In genomic region chr9:83413046-83413445, GRCm38 (mm10) we compare ENCODE assay signal across 10 mouse cellular contexts. TPM values are rescaled to one million over a fixed set of nuclear protein-coding genes. Genes with fewer than 3 reads are reported as not detected.
DNase-seq lines count a peak whose midpoint lies in the region; ATAC-seq and TF ChIP-seq lines count a peak whose summit lies in the region.
"Had no signal": no experiment of that assay in that cellular context is flagged by ENCODE, and none has a peak within 500 bp of the region (broad histone marks: within the 10 kb centered on the region; RNA-seq: fewer than 3 reads in every experiment).

No protein-coding gene starts in this region.

- H3K27ac ChIP-seq in kidney, postnatal 0 days: no peak overlapping the region
- no peak overlapping the region for H3K27ac ChIP-seq in CH12.LX (ENCODE audit: insufficient read depth, low read depth)
- no peak overlapping the region for H3K27ac ChIP-seq in cortical plate, adult 2 months (ENCODE audit: insufficient read depth, low read length)
- H3K27ac ChIP-seq in hindbrain, embryonic 14.5 days: no peak overlapping the region
- H3K27ac ChIP-seq: embryonic facial prominence, embryonic 13.5 days had no signal

- peak; percentile 61 for TF ChIP-seq CTCF in kidney, postnatal 0 days (IDR thresholded peaks at IDR 0.05; ENCODE audit: low read depth)
- TF ChIP-seq CTCF in CH12.LX (conservative IDR thresholded peaks at IDR 0.05 in 1 of 2, IDR thresholded peaks at IDR 0.05 in 1 of 2; ENCODE audit: low read depth in 2 of 2, low read length in 2 of 2): peak in 1 of 2 experiments; percentile 69; a peak in 3 of 4 replicates
- peak; percentile 38; the same call in 1 of the 2 replicates for TF ChIP-seq CTCF in cortical plate, adult 2 months (IDR thresholded peaks at IDR 0.05; ENCODE audit: extremely low read depth, insufficient read depth, low read length)

- no peaks in the 10 kb centered on the region for H3K9me3 ChIP-seq in kidney, postnatal 0 days (replicated peaks; ENCODE audit: low read length)
- no peaks in the 10 kb centered on the region for H3K9me3 ChIP-seq in CH12.LX (replicated peaks; ENCODE audit: low read length)
- peaks cover 10% of the 10 kb centered on the region for H3K9me3 ChIP-seq in hindbrain, embryonic 14.5 days (ENCODE audit: control insufficient read depth, low read length)

- no peak for ATAC-seq in CD4-positive, CD25-positive, alpha-beta regulatory T cell, adult 4 months
- no peak for ATAC-seq in kidney, postnatal 0 days (replicated peaks; ENCODE audit: low FRiP score, low read depth)
- no peak for ATAC-seq in hindbrain, embryonic 14.5 days (ENCODE audit: low FRiP score)
- ATAC-seq: midbrain, embryonic 16.5 days had no signal

- no peaks in the 10 kb centered on the region for H3K4me1 ChIP-seq in kidney, postnatal 0 days (replicated peaks; ENCODE audit: insufficient read depth, low read length)
- H3K4me1 ChIP-seq in CH12.LX (ENCODE audit: control insufficient read depth in 1 of 2, insufficient read depth in 2 of 2): no peaks in the 10 kb centered on the region
- no peaks in the 10 kb centered on the region for H3K4me1 ChIP-seq in cortical plate, adult 2 months (ENCODE audit: control insufficient read depth, insufficient read depth, low read length)
- H3K4me1 ChIP-seq in hindbrain, embryonic 14.5 days (replicated peaks; ENCODE audit: control insufficient read depth, insufficient read depth, low read length): no peaks in the 10 kb centered on the region

- 78% methylated on average over 10 of the region's 10 CpGs for WGBS in kidney, postnatal 0 days
- 78% methylated on average over 10 of the region's 10 CpGs for WGBS in hindbrain, embryonic 14.5 days

- H3K79me2 ChIP-seq in CH12.LX (replicated peaks; ENCODE audit: control insufficient read depth, extremely low read depth, insufficient read depth, poor library complexity, severe bottlenecking): no peaks in the 10 kb centered on the region

- H3K4me2 ChIP-seq in kidney, postnatal 0 days (ENCODE audit: low read length): no peak overlapping the region
- no peak overlapping the region for H3K4me2 ChIP-seq in CH12.LX (ENCODE audit: insufficient read depth, low read depth, poor library complexity, severe bottlenecking)
- no peak overlapping the region for H3K4me2 ChIP-seq in hindbrain, embryonic 14.5 days (replicated peaks)
- H3K4me2 ChIP-seq: embryonic facial prominence, embryonic 13.5 days had no signal

- no peaks in the 10 kb centered on the region for H3K36me3 ChIP-seq in kidney, postnatal 0 days (ENCODE audit: insufficient read depth, low read length)
- H3K36me3 ChIP-seq in CH12.LX (replicated peaks in 1 of 2; ENCODE audit: control insufficient read depth in 1 of 2, insufficient read depth in 1 of 2, low read length in 1 of 2): peaks cover 0 to 29% of the 10 kb centered on the region in 2 experiments
- H3K36me3 ChIP-seq in hindbrain, embryonic 14.5 days (replicated peaks; ENCODE audit: control insufficient read depth, insufficient read depth): peaks cover 9% of the 10 kb centered on the region

- no peak overlapping the region for H3K9ac ChIP-seq in kidney, postnatal 0 days (ENCODE audit: low read depth, low read length)
- H3K9ac ChIP-seq in CH12.LX (ENCODE audit: insufficient read depth, low read depth): no peak overlapping the region
- H3K9ac ChIP-seq in hindbrain, embryonic 14.5 days: no peak overlapping the region
- H3K9ac ChIP-seq: embryonic facial prominence, embryonic 13.5 days had no signal

- TF ChIP-seq POLR2A in CH12.LX (IDR thresholded peaks at IDR 0.05; ENCODE audit: low read depth, low read length): no peak
- TF ChIP-seq POLR2A in cortical plate, adult 2 months (IDR thresholded peaks at IDR 0.05; ENCODE audit: extremely low read depth, insufficient read depth, low read length): no peak

- peak; percentile 26 for DNase-seq in CD4-positive, CD25-positive, alpha-beta regulatory T cell, adult 2 months (ENCODE audit: low read depth, low spot score)
- DNase-seq in kidney, postnatal 0 days (ENCODE audit: low spot score): peak; percentile 21
- DNase-seq in kidney, adult 11 months: no peak
- peak; percentile 37 for DNase-seq in CH12.LX (ENCODE audit: extremely low read depth)
- no peak for DNase-seq in frontal cortex, postnatal 36 days (ENCODE audit: low spot score in 2 of 2)
- no peak for DNase-seq in hindbrain, embryonic 14.5 days (ENCODE audit: low spot score)

- no peak overlapping the region for H3K4me3 ChIP-seq in kidney, postnatal 0 days (replicated peaks; ENCODE audit: low read depth, low read length)
- no peak overlapping the region for H3K4me3 ChIP-seq in CH12.LX (replicated peaks in 1 of 3; ENCODE audit: low read depth in 2 of 3, low read length in 2 of 3, poor library complexity in 1 of 3)
- H3K4me3 ChIP-seq in cortical plate, adult 2 months (ENCODE audit: insufficient read depth, low read length): no peak overlapping the region
- no peak overlapping the region for H3K4me3 ChIP-seq in hindbrain, embryonic 14.5 days (replicated peaks; ENCODE audit: low read length)
- H3K4me3 ChIP-seq: embryonic facial prominence, embryonic 13.5 days had no signal

- no peak for TF ChIP-seq EP300 in CH12.LX (IDR thresholded peaks at IDR 0.05; ENCODE audit: low read length)

- dilution Hi-C loops in CH12.LX (cut with MboI; ENCODE audit: extremely low pct_ligation_motif_present, extremely low pct_unique_long_range_greater_than_20kb, low sequenced_read_pairs): no loop called here

- peak; percentile 56 for TF ChIP-seq RAD21 in CH12.LX (IDR thresholded peaks at IDR 0.05; ENCODE audit: low read depth, low read length)

- in situ Hi-C loops in CH12.LX (cut with MboI; ENCODE audit: low pct_ligation_motif_present, low pct_unique_long_range_greater_than_20kb, low sequenced_read_pairs): no loop called here

- no peaks in the 10 kb centered on the region for H3K27me3 ChIP-seq in kidney, postnatal 0 days (ENCODE audit: insufficient read depth, low read length)
- no peaks in the 10 kb centered on the region for H3K27me3 ChIP-seq in CH12.LX (replicated peaks)
- no peaks in the 10 kb centered on the region for H3K27me3 ChIP-seq in hindbrain, embryonic 14.5 days (ENCODE audit: control insufficient read depth, insufficient read depth, low read length)
- H3K27me3 ChIP-seq: embryonic facial prominence, embryonic 13.5 days had no signal

TF ChIP-seq in CH12.LX, 34 proteins besides CTCF, POLR2A, EP300 and RAD21:
- TF ChIP-seq ZC3H11A (IDR thresholded peaks at IDR 0.05; ENCODE audit: low read depth, low read length): peak; percentile 3; the same call in 1 of the 2 replicates
- no peak for TF ChIP-seq ZNF384 (IDR thresholded peaks at IDR 0.05; ENCODE audit: low read depth, low read length)
- TF ChIP-seq MAX (IDR thresholded peaks at IDR 0.05; ENCODE audit: low read length): no peak
- no peak for TF ChIP-seq NELFE (IDR thresholded peaks at IDR 0.05; ENCODE audit: low read depth, low read length)
- TF ChIP-seq SMC3 (IDR thresholded peaks at IDR 0.05; ENCODE audit: low read depth, low read length): peak; percentile 77
- TF ChIP-seq ZMIZ1 (IDR thresholded peaks at IDR 0.05; ENCODE audit: low read depth, low read length): no peak

RNA-seq across cellular contexts. Expression of gene Lca5, which starts 27.9 kb away (rescaled TPM):
- polyA plus RNA-seq in CD4-positive, CD25-positive, alpha-beta regulatory T cell, adult 4 months (2017; shearing (Covaris generic)): 10 to 100 TPM in 1 of 2 experiments, 1 to 10 TPM in 1; 9.8 to 11.6 TPM
- 10.9 and 14.9 TPM in 2 replicates for polyA plus RNA-seq in kidney, postnatal 0 days (2015; fragmentation: Nextera tagmentation; extraction: Ambion mirVana)
- total RNA-seq in CH12.LX (2012; rRNA removed) (3.3 and 5.5 TPM in 2 replicates), CH12.LX (2014; rRNA removed) (3.1 and 4.1 TPM in 2 replicates)
- polyA plus RNA-seq in CH12.LX (2012; ENCODE audit: insufficient read length, low read depth): 3.4 and 4.1 TPM in 2 replicates
- polyA plus RNA-seq in cortical plate, adult 2 months (2012; rRNA removed): 8.1 and 9.1 TPM in 2 replicates
- 18.4 and 19.6 TPM in 2 replicates for polyA plus RNA-seq in hindbrain, embryonic 14.5 days (2014; fragmentation: Nextera tagmentation; extraction: Ambion mirVana)

Comparison
In these comparisons a context has a peak if more than half of its experiments do, and no peak if none do; other contexts are left out.
1. DNase-seq: peak in CD4-positive, CD25-positive, alpha-beta regulatory T cell, adult 2 months (single experiment), kidney, postnatal 0 days (single experiment) and CH12.LX (single experiment); none in kidney, adult 11 months (single experiment), frontal cortex, postnatal 36 days (0 of 2) and hindbrain, embryonic 14.5 days (single experiment).